Mouse (Mus musculus): Measurements from ENCODE around the gene Astn1.
A peak's percentile ranks its signal among the peaks of the same experiment; 100 is the strongest.

Gene Astn1

GRCm38 (mm10) chr1:158361964-158362291 is at the start of gene Astn1:
Gene Astn1 (plus strand): TSS chr1:158362273.
- no peak for DNase-seq (ENCODE audit: low spot score)

- DNase-seq (ENCODE audit: low spot score), result no peak
These were observed 38.7 kb upstream of the Astn1 start for GRCm38 (mm10) chr1:158323325-158323724.

- DNase-seq (ENCODE audit: low spot score), result no peak
These were observed 33.9 kb upstream of the Astn1 start for GRCm38 (mm10) chr1:158328126-158328525.

- DNase-seq (ENCODE audit: low spot score), result no peak
These were observed 33.2 kb upstream of the Astn1 start for GRCm38 (mm10) chr1:158328839-158329238.

- no peak for DNase-seq (ENCODE audit: low spot score)
These were observed 18.8 kb upstream of the Astn1 start for GRCm38 (mm10) chr1:158343243-158343714.

GRCm38 (mm10) chr1:158353656-158354371 is 8.3 kb upstream of the Astn1 start:
- no peak for DNase-seq (ENCODE audit: low spot score)

GRCm38 (mm10) chr1:158355177-158356050 is 6.7 kb upstream of the Astn1 start:
- no peak for DNase-seq (ENCODE audit: low spot score)

- peak; percentile 0 for DNase-seq (ENCODE audit: low spot score)
These were observed 6.0 kb upstream of the Astn1 start, which contains the start of gene Brinp2 for GRCm38 (mm10) chr1:158356051-158356461. Gene Brinp2 (minus strand): TSS chr1:158356326.

- no peak for DNase-seq (ENCODE audit: low spot score)
These were observed 424 bp downstream of the Astn1 start for GRCm38 (mm10) chr1:158362292-158363101.

GRCm38 (mm10) chr1:158364461-158364860 is 2.4 kb downstream of the Astn1 start:
- DNase-seq (ENCODE audit: low spot score), result no peak

GRCm38 (mm10) chr1:158382277-158382676 is 20.2 kb downstream of the Astn1 start:
- no peak for DNase-seq (ENCODE audit: low spot score)

GRCm38 (mm10) chr1:158383210-158383609 is 21.1 kb downstream of the Astn1 start:
- DNase-seq (ENCODE audit: low spot score), result no peak

GRCm38 (mm10) chr1:158385311-158385710 is 23.2 kb downstream of the Astn1 start:
- no peak for DNase-seq (ENCODE audit: low spot score)

- DNase-seq (ENCODE audit: low spot score), result no peak
These were observed 24.7 kb downstream of the Astn1 start for GRCm38 (mm10) chr1:158386781-158387180.

- no peak for DNase-seq (ENCODE audit: low spot score)
These were observed 26.9 kb downstream of the Astn1 start for GRCm38 (mm10) chr1:158388995-158389394.

GRCm38 (mm10) chr1:158390693-158391092 is 28.6 kb downstream of the Astn1 start:
- DNase-seq (ENCODE audit: low spot score), result no peak

- DNase-seq (ENCODE audit: low spot score), result no peak
These were observed 35.0 kb downstream of the Astn1 start for GRCm38 (mm10) chr1:158397058-158397457.

- DNase-seq (ENCODE audit: low spot score), result no peak
These were observed 38.8 kb downstream of the Astn1 start for GRCm38 (mm10) chr1:158400898-158401297.

- no peak for DNase-seq (ENCODE audit: low spot score)
These were observed 44.1 kb downstream of the Astn1 start for GRCm38 (mm10) chr1:158405899-158406769.

- no peak for DNase-seq (ENCODE audit: low spot score)
These were observed 46.1 kb downstream of the Astn1 start for GRCm38 (mm10) chr1:158408124-158408523.

GRCm38 (mm10) chr1:158411146-158411545 is 49.1 kb downstream of the Astn1 start:
- DNase-seq (ENCODE audit: low spot score), result no peak
